Mouse (Mus musculus): ENCODE measurements around the gene Tcf7l2.

Tcf7l2 gene

DNA sequence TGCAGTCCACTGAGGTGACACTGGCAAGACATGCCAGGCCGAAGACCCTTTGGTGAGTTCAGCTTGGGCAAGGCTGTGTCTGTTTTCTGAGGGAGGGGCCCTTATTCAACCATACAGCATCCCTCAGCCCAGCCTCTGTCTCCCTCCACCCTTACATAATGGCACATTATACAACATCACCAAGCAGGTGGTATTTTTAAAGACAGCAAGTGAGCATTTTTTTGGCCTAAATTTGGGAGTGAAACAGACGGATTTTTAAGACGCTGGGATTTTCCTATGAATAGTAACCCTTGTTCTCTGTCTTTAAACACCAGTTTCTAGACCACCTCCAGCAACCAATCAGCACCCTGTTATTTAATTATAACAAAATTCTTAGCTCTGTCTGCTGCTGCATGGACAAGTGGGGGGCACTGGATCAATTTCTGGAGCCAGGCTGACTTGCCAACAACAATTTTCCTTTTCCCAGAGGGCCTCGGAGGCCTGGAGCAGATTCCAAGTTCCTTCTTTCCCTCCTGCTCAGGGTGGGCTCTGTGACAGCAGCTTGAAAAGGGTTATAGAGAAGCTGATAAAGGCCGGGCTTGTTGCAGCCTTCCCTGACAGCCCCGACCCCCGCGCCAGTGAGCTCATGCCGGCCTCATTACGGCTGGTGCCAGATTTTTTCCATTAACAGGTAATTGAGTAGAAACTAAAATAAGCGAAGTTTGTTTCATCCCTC is 199.1 kb downstream of the Tcf7l2 start:
- DNase-seq (ENCODE audit: low spot score in 2 of 2) = no peak

DNA sequence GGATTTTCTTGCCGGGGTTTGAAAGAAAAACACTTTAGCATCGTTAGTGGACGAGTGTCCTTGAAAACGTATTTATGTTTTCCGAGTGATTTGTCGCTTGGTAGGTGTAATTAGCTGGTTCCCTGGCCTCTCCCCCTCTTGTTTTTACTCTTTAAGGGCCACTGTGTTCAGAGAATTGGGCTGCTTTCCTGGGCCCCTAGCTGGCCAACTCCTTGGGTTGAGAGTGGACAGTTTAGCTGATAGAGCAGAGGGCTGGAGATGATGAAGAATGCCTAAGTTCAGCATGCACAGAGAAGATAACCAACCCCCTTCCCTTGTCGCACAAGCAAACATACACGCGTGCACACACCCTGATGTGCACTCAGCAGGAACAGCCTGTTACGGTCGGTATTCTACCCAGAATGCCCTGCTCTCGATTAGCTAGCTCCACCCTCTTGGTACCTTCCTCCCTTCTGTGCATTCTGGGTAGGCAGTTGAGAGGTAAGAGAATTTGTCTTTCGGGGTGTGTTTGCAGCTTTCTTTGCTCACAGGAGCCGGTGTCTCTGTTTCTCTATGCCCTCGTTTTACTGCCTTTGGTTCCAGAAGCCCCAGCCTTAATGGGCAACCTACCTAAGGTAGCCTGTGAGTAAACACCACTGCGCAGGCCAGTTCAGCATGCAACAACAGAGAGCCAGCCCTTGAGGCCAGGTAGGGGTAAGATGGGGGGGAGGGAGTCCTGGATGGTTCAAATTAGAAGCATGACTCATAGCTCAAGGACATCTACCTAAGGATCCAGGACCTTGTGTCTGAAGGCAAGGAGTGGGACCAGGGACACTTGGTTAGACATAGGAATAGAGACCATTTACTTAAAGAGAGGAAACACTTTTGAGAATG is 199.9 kb downstream of the Tcf7l2 start:
- DNase-seq (ENCODE audit: low spot score in 2 of 2) = no peak

DNA sequence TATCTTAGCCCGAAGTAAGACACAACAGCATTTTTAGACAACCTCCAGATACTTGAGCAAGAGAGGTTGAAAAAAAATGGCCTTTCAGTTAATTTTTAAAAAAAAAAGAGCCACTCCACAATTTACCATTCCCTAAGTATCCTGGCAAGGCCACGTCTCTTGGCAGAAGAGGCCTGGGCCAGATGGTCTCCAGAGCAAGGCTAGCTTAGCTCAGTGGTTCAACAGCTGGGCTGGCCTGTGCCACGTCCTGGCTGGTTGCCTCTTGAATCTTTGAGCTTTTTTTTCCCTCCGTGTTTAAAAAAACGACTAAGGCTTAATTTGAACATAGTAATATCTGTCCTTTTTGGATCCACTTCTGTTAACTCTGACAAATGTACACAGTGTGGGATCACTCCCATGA is 209.8 kb downstream of the Tcf7l2 start:
- DNase-seq (ENCODE audit: low spot score in 2 of 2) = no peak

DNA sequence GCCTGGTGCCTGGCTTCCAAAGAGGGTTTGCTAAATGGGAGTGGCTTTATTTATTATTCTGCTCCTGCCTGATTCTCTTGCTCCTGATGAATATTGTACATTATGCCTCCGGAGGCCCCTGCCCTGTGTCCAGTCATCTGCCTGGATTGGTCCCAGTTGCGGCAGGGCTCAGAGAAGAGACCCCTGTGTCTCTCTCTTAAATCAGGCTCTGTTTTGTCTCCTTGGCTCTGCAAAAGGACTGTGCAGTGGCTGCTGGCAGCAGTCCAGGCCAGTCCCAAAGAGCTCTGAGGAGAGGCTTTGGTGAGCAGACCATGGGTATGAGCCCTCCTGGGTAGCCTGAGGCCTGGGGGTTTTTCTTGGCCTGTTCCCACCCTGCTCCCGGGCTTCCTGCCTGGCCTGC is 211.6 kb downstream of the Tcf7l2 start:
- DNase-seq (ENCODE audit: low spot score in 2 of 2) = no peak

DNA sequence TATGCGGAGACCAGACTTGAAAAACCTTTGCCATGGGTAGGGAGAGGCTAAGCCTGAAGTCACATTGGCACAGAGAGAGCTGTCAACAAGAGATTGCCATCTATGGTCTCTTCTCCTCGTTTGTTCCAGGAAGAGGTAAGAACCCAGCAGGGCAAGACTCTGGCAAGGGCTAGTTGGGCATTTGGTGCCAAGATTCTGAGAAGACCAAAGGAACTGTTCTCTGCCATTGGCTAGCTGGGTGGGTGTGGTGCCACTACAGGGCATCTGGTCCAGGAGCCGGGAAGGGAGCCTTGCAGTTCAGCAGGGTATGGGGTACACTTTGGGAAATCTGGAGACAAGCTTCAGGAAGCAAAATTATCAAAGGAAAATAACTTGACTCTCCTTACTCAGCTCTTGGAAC is 213.5 kb downstream of the Tcf7l2 start:
- no peak for DNase-seq (ENCODE audit: low spot score in 2 of 2)

DNA sequence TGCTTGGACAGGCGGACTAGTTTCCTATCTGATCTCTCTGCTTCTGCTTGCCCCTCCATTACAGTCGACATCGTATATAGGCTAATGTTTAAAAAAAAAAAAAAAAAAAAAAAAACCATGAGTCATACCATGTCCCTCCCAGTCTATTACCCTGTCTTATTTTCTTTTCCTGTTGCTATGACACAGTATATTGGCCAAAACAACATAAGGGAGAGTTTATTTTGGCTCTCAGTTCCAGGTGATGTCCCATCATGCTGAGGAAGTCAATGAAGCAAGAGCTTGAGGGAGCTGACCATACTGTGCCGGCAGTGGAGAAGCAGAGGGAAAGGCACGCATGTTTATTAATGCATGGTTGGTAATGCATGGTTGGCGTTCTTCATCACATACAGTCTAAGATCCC is 215.1 kb downstream of the Tcf7l2 start:
- DNase-seq (ENCODE audit: low spot score in 2 of 2) = no peak

DNA sequence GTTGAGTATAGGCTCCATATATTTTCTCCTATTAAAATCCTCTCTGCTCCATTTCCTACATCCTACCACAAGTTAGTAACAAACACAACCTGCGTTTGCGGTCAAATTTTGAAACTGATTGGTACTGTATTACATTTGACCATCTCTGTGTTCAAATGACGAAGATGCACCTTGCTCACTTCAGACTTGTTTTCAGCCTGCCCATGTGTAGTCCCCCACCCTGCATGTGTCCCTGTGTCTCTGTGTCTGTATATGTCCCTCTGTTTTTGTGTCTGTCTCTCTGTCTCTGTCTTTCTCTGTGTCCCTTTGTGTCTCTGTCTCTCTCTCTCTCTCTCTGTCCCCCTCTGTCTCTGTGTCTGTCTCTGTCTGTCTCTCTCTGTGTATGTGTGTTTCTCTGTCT is 222.8 kb downstream of the Tcf7l2 start:
- DNase-seq (ENCODE audit: low spot score in 2 of 2) = no peak

DNA sequence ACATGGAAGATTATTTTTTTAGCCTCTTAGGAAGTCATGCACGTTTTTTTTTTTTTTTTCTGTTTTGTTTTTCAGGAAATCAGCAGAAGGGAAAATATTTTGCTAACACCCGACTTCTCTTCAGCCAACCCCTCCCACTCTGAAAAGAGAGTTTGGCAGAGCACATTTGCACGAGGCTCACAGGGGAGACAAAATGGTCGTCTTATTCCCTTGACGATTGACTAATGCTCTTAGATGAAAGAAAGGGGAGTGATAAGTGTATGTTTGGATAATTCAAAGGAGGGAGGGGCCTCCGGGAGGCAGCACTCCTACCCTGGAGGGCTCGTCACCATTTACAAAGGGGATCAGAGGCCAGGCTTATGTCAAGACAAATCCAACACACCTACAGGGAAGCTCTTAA is 224.4 kb downstream of the Tcf7l2 start:
- no peak for DNase-seq (ENCODE audit: low spot score in 2 of 2)

DNA sequence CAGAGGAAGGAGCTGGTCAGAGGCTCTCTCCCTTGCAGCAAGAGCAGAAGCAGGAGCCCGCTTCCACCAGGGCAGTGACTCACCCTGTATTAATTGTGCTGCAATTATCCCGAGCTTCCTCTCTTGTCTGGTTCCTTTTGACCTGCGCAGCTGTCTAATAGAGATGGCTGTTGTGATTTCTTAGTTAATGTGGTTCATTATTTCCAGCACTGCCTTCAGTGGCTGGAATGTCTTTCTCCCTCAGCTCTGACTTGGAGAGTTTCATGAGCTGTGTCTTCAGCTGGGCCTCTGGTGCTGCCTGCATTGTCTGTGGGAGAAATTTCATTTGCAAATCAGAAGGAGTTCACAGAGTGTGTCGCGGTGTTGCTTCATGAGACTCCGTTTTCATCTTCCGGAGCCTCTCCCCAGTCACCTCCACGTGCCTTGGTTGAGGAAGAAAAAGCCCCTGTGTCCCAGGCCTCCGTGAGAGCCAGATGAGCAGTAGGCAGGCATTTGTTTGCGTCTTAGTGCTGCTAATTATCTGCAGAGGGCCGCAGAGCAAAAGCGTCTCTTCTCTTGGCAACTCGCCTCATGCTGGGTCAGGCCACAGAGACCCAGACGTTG is 228.4 kb downstream of the Tcf7l2 start:
- no peak for DNase-seq (ENCODE audit: low spot score in 2 of 2)

DNA sequence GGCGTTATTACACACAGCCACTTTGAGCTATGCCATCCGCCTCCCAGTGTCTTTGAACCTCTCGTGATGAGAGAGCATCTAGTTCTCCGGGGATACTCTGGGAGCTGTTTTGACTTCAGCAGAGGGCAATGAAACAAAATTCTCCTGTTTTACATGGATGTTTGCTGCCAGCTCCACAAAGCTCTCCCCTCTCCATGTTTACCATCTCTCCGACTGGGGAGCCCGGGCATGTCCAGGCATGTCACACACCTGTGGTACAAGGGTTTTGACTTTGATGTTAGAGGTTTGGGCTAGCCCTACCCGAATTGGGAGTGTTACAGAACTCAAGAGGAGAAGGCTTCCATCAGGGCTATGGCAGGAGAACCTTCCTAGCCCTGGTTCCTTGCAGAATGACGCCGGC is 234.5 kb downstream of the Tcf7l2 start:
- DNase-seq (ENCODE audit: low spot score in 2 of 2) = no peak
